ENCODE assay signal across 12 mouse cellular contexts in the genomic region with DNA sequence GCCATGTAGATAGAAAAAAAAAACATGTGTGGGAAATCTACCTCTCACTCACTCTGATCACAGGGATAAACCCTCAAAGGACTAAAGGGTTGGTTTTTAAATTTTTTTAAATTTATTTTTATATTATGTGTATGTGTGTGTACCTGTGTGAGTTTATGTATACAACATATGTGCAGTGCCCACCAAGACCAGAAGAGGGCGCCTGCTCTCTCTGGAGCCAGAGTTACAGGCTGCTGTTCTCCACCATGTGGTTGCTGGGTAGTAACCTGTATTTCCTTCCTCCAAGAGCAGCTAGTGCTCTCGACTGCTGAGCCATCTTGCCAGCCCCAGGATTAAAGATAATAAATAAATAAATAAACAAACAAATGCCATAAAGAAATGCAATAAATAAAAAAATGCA. TPM values are rescaled to one million over a fixed set of nuclear protein-coding genes. Genes with fewer than 3 reads are reported as not detected.
DNase-seq lines count a peak whose midpoint lies in the region; TF ChIP-seq lines count a peak whose summit lies in the region.
"Had no signal": no experiment of that assay in that cellular context is flagged by ENCODE, and none has a peak within 500 bp of the region (broad histone marks: within the 10 kb centered on the region; RNA-seq: fewer than 3 reads in every experiment).

No protein-coding gene starts in this region.

- H3K4me1 ChIP-seq in bone marrow macrophage, adult 2 months (ENCODE audit: control insufficient read depth, insufficient read depth, low read length), result peaks cover 35% of the 10 kb centered on the region

- intact Hi-C loops in left cerebral cortex, adult 2 months (cut with DNase I), result no loop called here
- intact Hi-C loops in left cerebral cortex, postnatal 25 days (cut with DNase I), result loop anchor here (10.0 kb wide), 1 partner anchor 325 kb away; no protein-coding TSS in a partner anchor

- no peak overlapping the region for H3K4me3 ChIP-seq in left cerebral cortex, adult 2 months
- H3K4me3 ChIP-seq in bone marrow macrophage, adult 2 months (ENCODE audit: insufficient read depth, low read length), result no peak overlapping the region
- H3K4me3 ChIP-seq: embryonic facial prominence, embryonic 15.5 days; heart, embryonic 15.5 days; limb, embryonic 15.5 days had no signal

- TF ChIP-seq POLR2A in bone marrow macrophage, adult 2 months (IDR thresholded peaks at IDR 0.05; ENCODE audit: borderline replicate concordance, low read depth, low read length), result no peak

- TF ChIP-seq CTCF in left cerebral cortex, adult 2 months (IDR thresholded peaks at IDR 0.05), result peak; percentile 22
- TF ChIP-seq CTCF in bone marrow macrophage, adult 2 months (IDR thresholded peaks at IDR 0.05; ENCODE audit: low read depth, low read length), result peak; percentile 46; the same call in 1 of the 2 replicates

- DNase-seq in left cerebral cortex, adult 2 months (ENCODE audit: extremely low spot score in 1 of 2, low spot score in 2 of 2), result no peak
- DNase-seq in left cerebral cortex, postnatal 25 days (ENCODE audit: low spot score in 2 of 2), result no peak
- DNase-seq in 416B (ENCODE audit: low read depth), result peak; percentile 38
- DNase-seq in B cell, adult 2 months, result peak; percentile 74 to 78
- no peak for DNase-seq in cerebellum, adult 11-12 months
- no peak for DNase-seq in right cerebral cortex, postnatal 25 days
- DNase-seq: kidney, postnatal 25 days; right cerebral cortex, postnatal 14 days had no signal

- no peak overlapping the region for H3K27ac ChIP-seq in left cerebral cortex, adult 2 months
- no peak overlapping the region for H3K27ac ChIP-seq in bone marrow macrophage, adult 2 months (ENCODE audit: insufficient read depth, low read depth, low read length)
- H3K27ac ChIP-seq: embryonic facial prominence, embryonic 15.5 days; heart, embryonic 15.5 days; limb, embryonic 15.5 days had no signal

RNA-seq across cellular contexts. Expression of a gene that starts 13.8 kb away (rescaled TPM):
- 10 to 100 TPM; 10.8 to 14.0 TPM for total RNA-seq in left cerebral cortex, adult 2 months (2021)
- total RNA-seq in left cerebral cortex, postnatal 25 days (2021), result 10 to 100 TPM in 1 of 2 experiments, 1 to 10 TPM in 1; 7.9 to 12.4 TPM
- 23.8 and 24.6 TPM in 2 replicates for polyA plus RNA-seq in bone marrow macrophage, adult 2 months (2012; ENCODE audit: insufficient read depth, insufficient read length, missing spikeins)

Comparison
In these comparisons a context has a peak if more than half of its experiments do, and no peak if none do; other contexts are left out.
1. DNase-seq: peak in 416B (single experiment) and B cell, adult 2 months (2 of 2); none in left cerebral cortex, adult 2 months (0 of 2), left cerebral cortex, postnatal 25 days (0 of 2), cerebellum, adult 11-12 months (single experiment) and right cerebral cortex, postnatal 25 days (single experiment).